Mouse (Mus musculus): Measurements from ENCODE around the gene Gpr55. TPM values are rescaled to one million over a fixed set of nuclear protein-coding genes. Genes with fewer than 3 reads are reported as not detected.

Gpr55 gene
- polyA plus RNA-seq, 1 experiment: 2.1 TPM

DNA sequence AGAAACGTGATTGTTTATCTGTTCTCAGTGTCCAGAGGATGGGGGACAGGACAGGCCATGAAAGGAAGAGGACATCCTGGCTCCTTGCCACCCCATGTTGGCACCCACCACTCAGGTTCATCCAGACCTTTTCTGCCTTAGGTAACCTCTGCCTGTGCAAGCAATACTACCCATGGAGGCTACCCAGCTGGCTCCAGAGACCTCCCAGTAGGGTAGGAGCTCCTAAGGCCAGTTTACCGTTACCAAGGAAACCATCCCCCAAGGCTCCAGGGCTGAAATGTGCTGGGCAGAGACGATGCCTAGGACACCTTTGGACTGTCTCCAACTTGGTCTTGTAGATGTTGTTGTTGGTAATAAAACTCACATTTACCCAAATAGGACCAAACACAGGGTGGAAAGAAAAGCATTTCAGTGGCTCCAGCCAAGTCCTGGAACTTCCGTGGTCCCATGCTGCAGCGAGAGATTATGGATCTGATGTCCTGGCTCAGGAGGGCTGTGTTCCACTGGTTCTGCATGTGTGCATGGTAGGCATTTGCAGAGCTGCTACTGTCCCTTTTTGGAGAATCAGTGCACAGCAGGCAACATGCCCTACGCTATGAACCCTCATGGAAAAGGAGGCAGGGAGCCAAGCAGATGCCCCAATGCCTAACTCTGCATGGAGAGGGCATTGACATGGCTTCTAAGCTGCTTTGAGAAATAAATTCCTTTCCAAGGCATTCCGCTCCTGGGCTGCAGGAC lies 38.5 kb downstream of the Gpr55 start:
- Histone ChIP-seq H3K27me3 (ENCODE audit: control insufficient read depth, insufficient read depth, low read length) (no peaks in the 10 kb centered on the region), H3K36me3 (ENCODE audit: control insufficient read depth, insufficient read depth, low read length) (no peaks in the 10 kb centered on the region), H3K4me1 (ENCODE audit: control insufficient read depth, insufficient read depth, insufficient read length) (no peaks in the 10 kb centered on the region), H3K27ac (ENCODE audit: insufficient read depth, low read length) (no peak overlapping the region), H3K4me3 (ENCODE audit: extremely low read depth, insufficient read depth, insufficient read length) (no peak overlapping the region)
- no peak for DNase-seq (ENCODE audit: low read depth in 1 of 2, low spot score in 2 of 2)
- WGBS: 87% methylated on average over 7 of the region's 7 CpGs
- TF ChIP-seq CTCF (IDR thresholded peaks at IDR 0.05; ENCODE audit: extremely low read depth, insufficient read depth, insufficient read length, insufficient replicate concordance) (no peak), POLR2A (IDR thresholded peaks at IDR 0.05; ENCODE audit: low read depth, low read length) (no peak)

DNA sequence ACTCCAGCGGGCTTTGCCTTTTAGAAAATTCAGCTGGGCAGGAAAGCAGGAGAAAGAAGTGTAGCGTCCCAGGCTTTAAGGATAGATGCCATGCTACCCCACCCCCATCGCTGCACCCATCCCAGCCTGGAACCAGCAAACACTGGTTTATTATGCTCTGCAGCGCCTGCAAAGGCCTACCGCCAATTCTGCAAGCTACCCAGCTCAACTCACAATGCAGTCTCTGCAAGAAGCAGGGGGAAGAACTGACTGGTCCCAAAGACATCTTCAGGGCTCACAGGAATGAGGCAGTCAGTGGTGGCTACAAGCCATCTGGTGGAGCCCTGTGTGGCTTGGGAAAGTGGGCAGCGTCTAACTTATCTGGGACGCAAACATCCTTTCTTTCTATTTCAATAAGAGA lies 39.1 kb downstream of the Gpr55 start:
- no peak overlapping the region for H3K27ac ChIP-seq (ENCODE audit: insufficient read depth, low read length)
- no peak overlapping the region for H3K4me3 ChIP-seq (ENCODE audit: extremely low read depth, insufficient read depth, insufficient read length)
- H3K36me3 ChIP-seq (ENCODE audit: control insufficient read depth, insufficient read depth, low read length): no peaks in the 10 kb centered on the region
- TF ChIP-seq CTCF (IDR thresholded peaks at IDR 0.05; ENCODE audit: extremely low read depth, insufficient read depth, insufficient read length, insufficient replicate concordance) (no peak), POLR2A (IDR thresholded peaks at IDR 0.05; ENCODE audit: low read depth, low read length) (no peak)
- no peak for DNase-seq (ENCODE audit: low read depth in 1 of 2, low spot score in 2 of 2)
- WGBS: 93% methylated on average over 7 of the region's 7 CpGs
- H3K4me1 ChIP-seq (ENCODE audit: control insufficient read depth, insufficient read depth, insufficient read length): no peaks in the 10 kb centered on the region
- H3K27me3 ChIP-seq (ENCODE audit: control insufficient read depth, insufficient read depth, low read length): no peaks in the 10 kb centered on the region

DNA sequence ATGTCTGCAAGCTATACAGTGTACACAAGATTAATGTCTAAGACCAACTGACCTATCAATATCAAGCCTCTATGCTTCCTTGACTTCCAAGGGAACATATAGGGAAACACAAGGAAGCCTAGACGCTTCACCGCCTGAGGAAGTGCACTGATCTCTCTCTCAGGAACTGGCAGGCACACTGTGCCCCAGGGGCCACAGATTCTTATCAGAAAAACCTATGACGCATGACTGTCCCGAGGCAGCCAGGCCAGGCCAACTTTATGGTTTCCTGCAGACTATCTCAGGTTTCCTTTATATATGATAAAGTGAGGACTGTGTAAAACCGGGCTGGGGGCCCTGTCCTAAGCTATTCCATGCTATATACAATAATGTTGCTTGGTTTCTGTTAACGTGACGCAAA lies 41.2 kb downstream of the Gpr55 start:
- WGBS: 39% methylated on average over 7 of the region's 7 CpGs
- Histone ChIP-seq H3K4me1 (ENCODE audit: control insufficient read depth, insufficient read depth, insufficient read length) (no peaks in the 10 kb centered on the region), H3K27ac (ENCODE audit: insufficient read depth, low read length) (no peak overlapping the region), H3K27me3 (ENCODE audit: control insufficient read depth, insufficient read depth, low read length) (no peaks in the 10 kb centered on the region), H3K4me3 (ENCODE audit: extremely low read depth, insufficient read depth, insufficient read length) (no peak overlapping the region), H3K36me3 (ENCODE audit: control insufficient read depth, insufficient read depth, low read length) (no peaks in the 10 kb centered on the region)
- TF ChIP-seq CTCF (IDR thresholded peaks at IDR 0.05; ENCODE audit: extremely low read depth, insufficient read depth, insufficient read length, insufficient replicate concordance) (no peak), POLR2A (IDR thresholded peaks at IDR 0.05; ENCODE audit: low read depth, low read length) (no peak)
- no peak for DNase-seq (ENCODE audit: low read depth in 1 of 2, low spot score in 2 of 2)

DNA sequence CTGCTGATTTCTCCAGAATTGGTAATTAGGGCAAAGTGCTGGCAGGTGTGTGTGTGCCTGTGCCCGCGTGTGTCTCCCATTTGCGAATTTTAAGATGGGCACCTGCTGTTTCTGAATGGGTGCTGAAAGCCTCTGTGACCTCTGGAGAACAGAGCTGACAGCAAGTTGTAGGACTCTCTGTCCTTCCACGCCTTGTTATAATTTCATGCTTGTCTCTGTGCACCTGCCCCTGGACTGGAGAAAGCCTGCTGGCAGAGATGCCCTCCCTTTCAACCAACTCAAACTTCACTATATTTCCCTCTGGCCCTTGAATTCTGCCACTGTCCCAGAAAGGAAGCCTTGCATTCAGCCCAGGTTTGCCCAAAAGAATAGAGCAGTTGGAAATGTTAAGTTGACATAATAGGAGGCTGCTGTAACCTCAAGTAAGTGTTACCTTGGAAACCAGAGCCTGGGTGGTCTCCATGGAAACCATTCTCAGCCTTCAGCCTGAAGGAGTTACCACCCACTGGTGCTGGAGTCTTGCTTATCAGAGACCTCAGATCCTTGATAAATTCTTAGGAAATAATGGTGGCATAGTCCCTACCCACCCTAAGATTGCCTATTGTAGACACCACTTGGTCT lies 43.9 kb downstream of the Gpr55 start:
- DNase-seq (ENCODE audit: low read depth in 1 of 2, low spot score in 2 of 2): no peak
- 85% methylated on average over 4 of the region's 4 CpGs for WGBS
- Histone ChIP-seq H3K4me1 (ENCODE audit: control insufficient read depth, insufficient read depth, insufficient read length) (no peaks in the 10 kb centered on the region), H3K4me3 (ENCODE audit: extremely low read depth, insufficient read depth, insufficient read length) (no peak overlapping the region), H3K27ac (ENCODE audit: insufficient read depth, low read length) (no peak overlapping the region), H3K27me3 (ENCODE audit: control insufficient read depth, insufficient read depth, low read length) (no peaks in the 10 kb centered on the region), H3K36me3 (ENCODE audit: control insufficient read depth, insufficient read depth, low read length) (no peaks in the 10 kb centered on the region)
- TF ChIP-seq CTCF (IDR thresholded peaks at IDR 0.05; ENCODE audit: extremely low read depth, insufficient read depth, insufficient read length, insufficient replicate concordance): no peak
- TF ChIP-seq POLR2A (IDR thresholded peaks at IDR 0.05; ENCODE audit: low read depth, low read length): no peak

DNA sequence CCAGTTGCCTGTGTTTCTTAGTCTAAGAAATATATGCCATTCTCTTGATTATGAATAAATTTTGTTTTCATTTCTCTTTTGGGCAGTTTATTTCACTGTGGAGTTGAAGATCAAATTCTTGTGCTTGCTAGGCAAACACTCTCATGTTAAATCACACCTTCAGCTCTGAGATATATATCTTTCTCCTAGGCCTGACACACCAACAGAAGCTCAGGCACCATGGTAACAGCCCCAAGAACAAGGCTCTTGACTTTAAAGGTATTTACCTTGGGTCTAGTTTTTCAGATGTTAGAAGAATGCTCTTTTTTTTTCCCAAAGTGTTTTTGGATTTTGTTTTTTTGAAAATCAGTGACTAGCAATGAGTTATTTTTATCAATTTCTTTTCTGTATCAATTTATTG lies 44.9 kb downstream of the Gpr55 start:
- Histone ChIP-seq H3K27me3 (ENCODE audit: control insufficient read depth, insufficient read depth, low read length) (no peaks in the 10 kb centered on the region), H3K4me1 (ENCODE audit: control insufficient read depth, insufficient read depth, insufficient read length) (no peaks in the 10 kb centered on the region), H3K27ac (ENCODE audit: insufficient read depth, low read length) (no peak overlapping the region), H3K4me3 (ENCODE audit: extremely low read depth, insufficient read depth, insufficient read length) (no peak overlapping the region), H3K36me3 (ENCODE audit: control insufficient read depth, insufficient read depth, low read length) (no peaks in the 10 kb centered on the region)
- TF ChIP-seq POLR2A (IDR thresholded peaks at IDR 0.05; ENCODE audit: low read depth, low read length) (no peak), CTCF (IDR thresholded peaks at IDR 0.05; ENCODE audit: extremely low read depth, insufficient read depth, insufficient read length, insufficient replicate concordance) (no peak)
- DNase-seq (ENCODE audit: low read depth in 1 of 2, low spot score in 2 of 2): no peak

DNA sequence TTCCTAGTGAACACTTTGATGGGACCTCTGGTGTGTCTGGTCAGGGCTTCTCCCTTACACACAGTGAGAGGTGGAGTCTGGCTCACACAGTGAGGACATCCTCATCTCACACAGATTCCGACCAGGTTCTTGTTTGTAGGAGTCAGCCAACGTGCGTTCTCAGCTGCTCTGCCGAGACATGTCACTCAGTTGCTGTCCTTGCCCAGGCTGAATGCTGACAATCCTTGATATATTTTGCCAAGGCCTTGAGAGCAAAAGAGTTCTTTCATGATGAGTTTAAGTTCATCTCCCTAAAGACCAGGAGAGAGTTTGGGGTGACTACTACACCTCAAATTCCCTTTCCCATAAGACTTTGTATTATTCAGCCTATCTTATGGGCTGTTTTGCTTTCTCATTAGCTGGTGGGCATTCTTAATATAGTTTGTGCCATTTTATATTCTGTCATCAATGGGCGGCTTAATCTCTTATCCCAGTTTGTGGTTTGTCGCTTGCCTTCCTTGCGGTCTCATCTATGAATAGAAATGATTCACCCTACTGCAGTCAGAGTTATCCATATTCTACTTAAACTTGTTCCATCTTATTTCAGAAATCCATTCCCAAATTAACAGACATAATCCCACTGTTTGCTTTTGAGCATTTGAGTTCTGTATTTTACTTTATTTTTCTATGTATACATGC lies 47.6 kb downstream of the Gpr55 start:
- no peak overlapping the region for H3K27ac ChIP-seq (ENCODE audit: insufficient read depth, low read length)
- peaks cover under 1% of the 10 kb centered on the region for H3K36me3 ChIP-seq (ENCODE audit: control insufficient read depth, insufficient read depth, low read length)
- H3K4me3 ChIP-seq (ENCODE audit: extremely low read depth, insufficient read depth, insufficient read length): no peak overlapping the region
- H3K4me1 ChIP-seq (ENCODE audit: control insufficient read depth, insufficient read depth, insufficient read length): no peaks in the 10 kb centered on the region
- no peaks in the 10 kb centered on the region for H3K27me3 ChIP-seq (ENCODE audit: control insufficient read depth, insufficient read depth, low read length)
- TF ChIP-seq POLR2A (IDR thresholded peaks at IDR 0.05; ENCODE audit: low read depth, low read length): no peak
- no peak for TF ChIP-seq CTCF (IDR thresholded peaks at IDR 0.05; ENCODE audit: extremely low read depth, insufficient read depth, insufficient read length, insufficient replicate concordance)
- 92% methylated on average over 7 of the region's 7 CpGs for WGBS
- DNase-seq (ENCODE audit: low read depth in 1 of 2, low spot score in 2 of 2): no peak

Data from spleen, adult 2 months (tissue).